Mouse (Mus musculus) retina, embryonic 14.5 days (tissue): Measurements from ENCODE around the gene Ubr7.

ENCODE experiments used
- DNase-seq: peaks from one replicate; pipeline ENCODE4 v3.0.0-alpha.2; 2015; ENCODE audit warnings: low spot score

Ubr7 gene

GRCm38 (mm10) chr12:102826399-102826798 lies 68.6 kb downstream of the Ubr7 start:
- DNase-seq, result no peak

GRCm38 (mm10) chr12:102827119-102827518 lies 69.4 kb downstream of the Ubr7 start:
- DNase-seq, result no peak
